Mouse (Mus musculus): ENCODE data around the gene Pten. TPM values are rescaled to one million over a fixed set of nuclear protein-coding genes. Genes with fewer than 3 reads are reported as not detected.

Gene Pten
- polyA plus RNA-seq (2012; rRNA removed) = 36.3 and 37.4 TPM in 2 replicates

GRCm38 (mm10) chr19:32756900-32757725 is at the start of gene Pten:
Gene Pten, plus strand, starts transcription at chr19:32757497.

GRCm38 (mm10) chr19:32739686-32740085 is 17.6 kb upstream of the Pten start, which contains the start of gene Atad1:
Gene Atad1, minus strand, starts transcription at chr19:32739786.

Other genes starting within 250 kb of the Pten start
- gene Papss2, start 161.7 kb upstream of the Pten start, polyA plus RNA-seq (2012; rRNA removed) = 1.4 and 1.6 TPM in 2 replicates
- gene Atad1, start 17.7 kb upstream of the Pten start, polyA plus RNA-seq (2012; rRNA removed) = 73.5 and 82.3 TPM in 2 replicates